Mouse (Mus musculus): ENCODE results near the gene Olfml2b.

Gene Olfml2b

DNA sequence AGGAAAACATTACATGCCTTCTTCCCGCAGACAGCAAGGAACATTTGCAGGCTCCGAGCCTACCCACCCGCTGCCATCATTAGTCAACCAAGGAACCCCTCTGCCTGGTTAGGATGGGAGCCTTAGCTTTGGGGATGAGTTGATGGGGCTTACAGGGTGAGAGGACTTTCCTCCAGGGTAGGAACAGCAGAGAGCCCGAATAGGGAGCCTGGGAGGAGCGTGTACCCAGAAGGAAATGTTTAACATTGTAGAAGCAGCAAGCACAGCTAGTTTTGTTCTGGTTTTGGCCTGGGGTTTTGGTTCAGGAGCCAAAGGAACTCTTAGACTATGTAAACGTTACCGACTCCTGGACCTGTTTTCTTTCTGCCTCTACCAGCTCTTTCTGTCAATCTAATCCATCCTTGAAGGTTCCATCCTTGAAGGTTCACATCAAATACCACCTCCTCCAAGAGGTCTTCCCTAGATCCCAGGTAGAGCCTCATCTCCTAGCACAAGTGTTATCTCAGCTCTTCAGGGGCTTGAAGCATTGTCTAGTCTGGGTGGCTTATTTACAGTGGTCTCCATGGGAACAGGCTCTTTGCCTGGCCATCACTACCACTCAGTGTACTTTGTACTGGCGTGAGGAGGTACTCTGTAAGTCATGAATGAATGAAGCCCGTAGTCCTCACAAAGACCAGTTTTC, 2.4 kb downstream of the Olfml2b start:
- no peak for DNase-seq (ENCODE audit: low read depth, low spot score)

DNA sequence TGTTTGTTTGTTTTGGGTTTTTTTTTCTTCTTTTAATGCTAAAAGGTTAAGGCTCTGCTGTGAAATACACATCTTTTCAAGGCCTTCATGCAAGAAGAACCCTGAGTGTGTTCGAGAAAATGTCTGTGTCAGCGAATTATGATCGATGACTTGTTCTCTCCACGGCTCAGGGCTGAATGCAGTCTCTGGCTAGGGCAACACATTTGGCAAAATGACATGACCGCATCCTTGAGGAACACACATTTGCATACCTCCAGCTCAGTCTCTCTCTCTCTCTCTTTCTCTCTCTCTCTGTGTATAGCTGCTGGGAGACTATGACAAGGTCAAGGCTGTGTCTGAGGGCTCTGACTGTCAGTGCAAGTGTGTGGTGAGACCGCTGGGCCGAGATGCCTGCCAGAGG, 3.0 kb downstream of the Olfml2b start:
- DNase-seq (ENCODE audit: low read depth, low spot score), result peak; percentile 74

DNA sequence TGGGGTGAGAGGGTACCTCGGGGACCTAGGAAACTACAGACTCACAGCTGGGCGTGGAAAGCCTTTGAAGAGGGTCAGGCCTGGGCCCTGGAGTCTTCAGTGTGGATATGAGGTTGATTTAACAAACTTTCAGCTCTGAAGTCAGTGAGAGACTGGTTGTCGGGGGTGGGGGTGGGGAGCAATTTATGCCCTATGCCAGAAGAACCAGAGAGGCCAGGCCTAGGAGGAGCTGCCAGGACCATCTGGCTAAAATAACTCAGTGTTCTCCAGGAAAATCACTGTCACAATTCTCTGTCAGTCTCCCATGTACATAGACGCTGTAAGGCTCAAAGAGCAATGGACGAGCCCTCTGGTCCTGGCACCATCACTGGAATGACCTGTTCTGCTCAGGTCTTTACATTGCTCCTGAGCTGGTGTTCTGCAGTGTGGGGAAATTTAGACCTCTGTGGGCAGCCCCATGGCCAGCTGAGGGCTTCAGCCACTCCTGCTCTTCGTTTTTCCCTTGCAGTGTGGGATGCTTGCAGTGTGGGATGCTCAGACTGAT, 3.7 kb downstream of the Olfml2b start:
- DNase-seq (ENCODE audit: low read depth, low spot score), result no peak

DNA sequence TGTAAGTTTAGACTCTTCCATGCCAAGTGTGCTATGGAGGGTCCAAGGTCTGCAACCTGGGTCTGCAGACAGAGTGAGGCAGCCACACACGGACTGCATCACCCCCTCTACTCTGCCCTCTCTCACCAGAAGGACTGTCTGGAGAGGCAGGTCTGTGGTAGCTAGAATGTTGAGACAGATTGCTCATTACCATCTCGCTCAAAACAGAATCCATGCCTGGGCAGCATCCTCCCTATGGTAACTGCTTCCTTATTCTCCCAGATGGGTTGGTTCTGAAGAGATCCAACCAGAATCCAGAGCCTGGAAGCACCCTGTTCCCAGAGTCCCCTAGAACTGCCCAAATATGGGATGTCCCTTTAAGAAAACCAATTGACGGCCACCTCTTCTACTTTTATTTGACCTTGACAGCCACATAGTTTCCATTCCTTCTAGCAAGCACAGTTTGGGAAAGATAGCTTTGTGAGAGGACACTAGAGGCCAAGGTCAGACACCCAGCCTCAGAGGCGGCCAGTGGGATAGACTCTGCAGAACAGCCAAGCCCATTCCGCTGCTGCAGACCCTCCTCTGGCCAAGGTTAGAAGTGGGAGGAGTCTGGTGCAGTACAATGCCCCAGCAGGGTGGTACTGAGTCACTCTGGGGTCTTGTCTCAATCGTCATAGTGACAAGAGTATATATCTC, 6.9 kb downstream of the Olfml2b start:
- DNase-seq (ENCODE audit: low read depth, low spot score), result no peak

DNA sequence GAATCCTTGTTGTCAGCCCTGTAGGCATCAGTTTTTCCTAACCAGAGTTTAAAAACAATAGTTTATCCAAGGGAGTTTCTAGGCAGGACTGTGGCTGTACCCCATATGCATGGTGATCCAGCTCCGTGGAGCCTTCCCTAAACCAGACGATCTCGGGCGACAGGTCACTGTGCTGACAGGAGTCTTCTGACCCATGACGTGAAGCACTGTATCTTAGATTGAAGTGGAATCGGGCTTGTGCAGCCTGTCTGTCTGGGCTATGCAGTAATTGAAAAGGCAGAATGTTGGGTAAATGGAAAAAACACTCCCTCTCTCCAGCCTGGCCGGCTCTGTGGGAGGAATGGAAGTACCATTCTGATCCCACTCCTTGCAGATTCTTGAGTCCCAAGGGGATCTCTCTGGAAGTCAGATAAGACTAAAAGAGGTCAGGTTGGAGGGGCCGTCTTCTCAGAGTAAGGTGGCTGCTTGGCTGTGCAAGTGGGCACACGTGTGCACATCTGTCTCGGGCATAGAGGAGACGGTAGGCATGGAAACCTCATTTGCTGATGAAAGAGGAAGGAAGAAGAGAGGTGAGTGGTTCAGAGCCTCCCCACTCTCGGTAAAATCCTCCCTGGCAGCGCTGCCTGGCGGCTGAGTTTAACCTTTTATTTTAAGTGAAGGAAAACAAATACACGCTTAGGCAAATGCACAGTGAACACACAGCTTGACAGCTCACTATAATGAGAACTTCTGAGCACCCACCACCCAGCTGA, 7.8 kb downstream of the Olfml2b start:
- no peak for DNase-seq (ENCODE audit: low read depth, low spot score)

DNA sequence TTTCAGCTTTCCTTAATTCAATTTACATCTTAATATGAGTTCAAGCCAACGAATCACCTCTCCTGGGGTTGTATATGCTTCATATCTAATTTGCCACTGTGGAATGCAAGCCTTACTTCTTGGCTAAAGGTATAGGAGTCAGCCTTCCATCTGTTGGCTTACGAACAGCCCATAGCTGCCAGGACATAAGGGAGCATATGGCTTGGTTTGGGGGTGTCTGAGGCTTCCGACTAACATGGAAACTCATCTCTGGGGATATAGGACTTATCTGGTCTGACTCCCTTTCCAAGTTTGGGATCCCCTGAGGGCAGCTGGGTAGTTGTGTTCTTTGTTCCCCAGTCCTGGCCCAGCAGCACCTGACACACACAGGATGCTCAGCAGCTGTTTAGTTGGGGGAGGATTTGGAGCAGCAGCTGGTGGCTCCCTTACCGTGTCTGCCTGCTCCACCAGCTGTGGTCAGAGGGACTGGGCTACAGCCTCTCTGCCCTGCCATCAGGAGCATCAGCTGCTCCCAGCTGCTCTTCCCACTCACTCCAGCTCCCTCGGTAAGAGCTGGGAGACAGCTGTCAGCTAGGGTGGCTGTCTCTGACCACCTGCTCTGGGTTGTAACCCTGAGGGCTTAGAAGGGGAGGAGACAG, 11.1 kb downstream of the Olfml2b start:
- peak; percentile 15 for DNase-seq (ENCODE audit: low read depth, low spot score)

DNA sequence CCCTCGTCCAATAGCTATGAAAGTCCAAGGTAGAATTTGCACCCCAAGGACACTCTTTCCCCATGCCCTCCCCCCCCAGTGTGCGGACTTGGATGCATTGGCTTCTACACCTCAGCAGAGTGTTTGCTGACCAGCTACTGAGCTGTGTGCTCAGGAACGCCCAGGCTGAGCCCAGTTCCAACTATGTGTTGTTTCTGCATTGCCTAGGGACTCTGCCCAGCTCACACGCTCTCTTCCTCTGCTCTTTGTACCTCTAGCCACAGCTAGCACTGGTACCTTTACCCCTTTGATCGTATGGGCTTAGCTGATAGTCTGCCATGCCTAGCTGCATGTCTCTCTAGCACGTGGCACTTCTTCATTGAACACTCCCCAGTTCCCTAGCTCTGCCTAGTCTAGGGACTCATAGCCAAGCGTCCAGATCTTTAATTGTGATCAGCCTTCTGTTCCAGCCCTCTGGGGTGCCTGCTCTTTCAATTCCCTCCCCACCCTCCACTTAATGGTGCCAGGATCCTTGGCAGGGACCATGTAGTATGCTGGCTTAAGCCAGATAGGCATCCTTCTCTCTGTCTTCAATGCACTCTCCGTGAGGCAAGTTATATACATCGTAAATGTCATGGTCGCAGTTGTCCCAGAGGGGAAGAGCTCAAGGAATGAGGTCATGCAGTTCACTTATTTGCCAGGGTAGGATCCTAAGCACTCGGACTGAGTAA, 12.3 kb downstream of the Olfml2b start:
- no peak for DNase-seq (ENCODE audit: low read depth, low spot score)

DNA sequence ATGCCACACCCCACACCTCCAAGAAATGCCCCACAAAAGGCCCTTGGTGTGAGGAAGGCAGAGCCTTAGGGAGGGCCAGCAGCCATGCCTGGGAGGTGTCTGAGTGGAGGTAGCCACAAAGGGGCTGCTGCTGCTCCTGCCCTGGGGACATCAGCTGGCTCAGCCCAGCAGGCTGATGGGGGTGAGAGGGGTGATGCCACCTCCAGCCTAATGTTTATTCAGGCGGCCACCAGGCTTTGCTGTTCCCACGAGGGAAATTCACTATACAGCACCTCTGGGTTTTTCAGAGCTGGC, 12.8 kb downstream of the Olfml2b start:
- DNase-seq (ENCODE audit: low read depth, low spot score), result no peak

DNA sequence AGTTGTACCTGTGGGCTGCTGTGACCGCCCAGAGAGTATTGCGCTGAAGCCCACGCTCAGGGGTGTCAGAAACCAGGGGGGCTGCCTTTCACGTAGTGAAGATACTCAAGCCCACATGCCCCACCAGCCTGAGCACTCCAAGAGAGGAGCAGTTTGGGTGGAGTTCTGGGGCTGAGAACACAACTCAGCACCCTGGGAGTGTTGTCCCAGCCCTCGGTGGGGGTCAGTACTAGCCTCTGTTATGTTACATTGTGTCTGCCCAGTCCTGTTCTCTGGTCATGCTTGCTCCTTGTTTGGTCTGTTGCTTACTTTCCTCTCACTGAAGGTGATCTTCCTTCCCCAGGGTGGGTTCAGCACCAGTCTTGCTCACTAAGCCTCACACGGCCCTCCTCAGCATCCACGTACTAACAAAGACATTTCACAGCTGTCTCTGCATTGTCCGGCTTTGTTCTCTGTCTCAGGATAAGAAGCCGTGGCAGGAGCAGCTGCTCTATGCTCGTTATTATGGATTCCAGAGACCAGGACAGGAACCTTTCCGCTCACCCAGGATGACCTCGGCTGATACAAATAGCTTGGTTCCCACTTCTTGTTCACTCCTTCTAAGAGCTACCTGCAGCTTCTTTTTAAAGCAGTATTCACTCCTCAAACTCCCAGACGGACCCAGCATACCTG, 13.4 kb downstream of the Olfml2b start:
- DNase-seq (ENCODE audit: low read depth, low spot score), result no peak

DNA sequence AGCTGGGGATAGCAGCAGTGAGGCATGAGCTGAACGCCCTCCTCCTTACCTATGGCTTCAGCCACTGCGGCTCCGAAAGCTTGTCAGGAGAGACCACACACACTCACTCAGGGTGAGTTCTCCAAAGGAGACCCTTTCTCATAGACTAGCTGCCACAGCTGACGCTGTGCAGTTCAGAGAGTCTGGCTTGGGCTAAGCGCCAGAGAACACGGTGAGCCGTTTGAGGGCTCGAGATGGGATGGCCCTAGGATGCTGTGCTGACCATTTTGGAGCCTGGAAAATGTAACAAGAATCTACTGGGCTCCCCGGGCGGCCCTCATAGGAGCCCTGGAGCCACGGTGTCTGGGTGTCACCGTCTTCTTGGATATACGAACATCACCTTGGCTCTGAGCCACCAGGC, 14.9 kb downstream of the Olfml2b start:
- no peak for DNase-seq (ENCODE audit: low read depth, low spot score)

DNA sequence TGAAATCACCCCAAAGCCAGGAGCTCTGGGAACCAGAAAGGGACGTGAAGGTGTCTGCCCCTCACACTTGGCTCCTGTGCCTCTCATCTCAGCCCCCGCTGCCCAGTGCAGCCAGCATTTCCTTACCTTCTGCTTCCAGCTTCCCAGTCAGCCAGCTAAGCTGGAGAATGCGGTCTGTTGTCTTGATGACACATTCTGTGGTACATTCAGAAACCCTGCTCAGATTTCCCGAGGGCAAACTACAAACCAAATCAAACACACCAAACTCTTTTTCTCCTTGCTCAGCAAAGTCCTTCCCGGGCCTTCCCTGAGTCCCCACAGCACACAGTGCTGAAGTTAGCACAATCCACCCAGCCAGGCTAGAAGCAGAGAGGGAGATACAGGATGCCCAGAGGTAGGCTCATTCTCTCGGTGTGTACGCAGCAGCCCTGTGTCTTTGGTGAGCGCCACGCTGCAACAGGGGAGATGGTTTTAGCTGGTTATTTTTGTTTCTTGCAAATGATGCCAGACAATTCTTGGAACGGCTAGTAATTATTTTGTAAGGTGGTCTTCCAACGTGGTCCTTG, 20.4 kb downstream of the Olfml2b start:
- peak; percentile 98 for DNase-seq (ENCODE audit: low read depth, low spot score)

DNA sequence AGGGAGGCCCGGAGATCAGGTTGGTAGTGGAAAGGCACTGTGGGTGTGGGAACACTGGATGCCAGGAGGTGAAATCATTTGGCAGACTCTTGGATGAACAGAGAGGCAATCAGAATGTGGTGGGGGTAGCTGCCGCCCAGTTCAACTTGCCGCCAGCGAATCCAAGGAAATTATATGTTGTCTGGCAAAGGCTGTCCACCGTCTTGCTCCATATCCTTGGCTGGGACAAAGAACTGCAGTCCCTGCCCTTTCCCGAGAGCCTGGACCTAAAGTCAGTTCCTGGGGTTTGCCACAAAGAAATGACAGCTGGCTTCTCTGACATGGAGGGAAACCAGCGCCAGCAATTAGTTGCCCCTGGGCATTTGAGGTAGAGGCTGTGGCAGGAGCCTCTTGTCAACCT, 20.9 kb downstream of the Olfml2b start:
- peak; percentile 92 for DNase-seq (ENCODE audit: low read depth, low spot score)

DNA sequence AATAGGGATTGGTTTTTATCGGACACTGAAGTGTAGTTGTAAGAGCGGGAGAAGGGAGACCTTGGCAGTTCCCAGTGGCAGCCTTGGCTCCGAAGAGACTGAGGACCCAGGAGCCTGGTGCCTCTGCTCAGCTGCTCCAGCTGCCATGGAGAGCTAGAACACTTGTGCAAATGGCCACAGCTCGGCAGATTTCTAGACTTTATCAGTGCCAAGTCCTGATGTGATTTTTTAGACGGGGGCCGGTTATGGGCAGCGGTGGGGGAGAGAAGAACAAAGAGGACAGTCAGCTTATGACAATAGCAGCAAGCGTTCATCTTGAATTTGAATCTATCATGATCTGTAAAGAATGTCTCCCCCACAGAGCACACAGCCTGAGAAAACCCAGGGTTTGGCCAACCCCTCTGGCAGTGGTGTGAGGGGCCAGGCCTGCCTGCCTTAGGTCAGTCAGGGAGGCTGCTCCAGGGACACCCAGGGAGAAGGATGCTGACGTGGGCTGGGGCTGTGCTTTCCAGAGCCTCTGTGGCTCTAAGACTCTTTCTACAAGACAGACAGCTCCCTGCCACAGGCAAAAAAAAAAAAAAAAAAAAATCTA, 29.9 kb downstream of the Olfml2b start:
- DNase-seq (ENCODE audit: low read depth, low spot score), result no peak

DNA sequence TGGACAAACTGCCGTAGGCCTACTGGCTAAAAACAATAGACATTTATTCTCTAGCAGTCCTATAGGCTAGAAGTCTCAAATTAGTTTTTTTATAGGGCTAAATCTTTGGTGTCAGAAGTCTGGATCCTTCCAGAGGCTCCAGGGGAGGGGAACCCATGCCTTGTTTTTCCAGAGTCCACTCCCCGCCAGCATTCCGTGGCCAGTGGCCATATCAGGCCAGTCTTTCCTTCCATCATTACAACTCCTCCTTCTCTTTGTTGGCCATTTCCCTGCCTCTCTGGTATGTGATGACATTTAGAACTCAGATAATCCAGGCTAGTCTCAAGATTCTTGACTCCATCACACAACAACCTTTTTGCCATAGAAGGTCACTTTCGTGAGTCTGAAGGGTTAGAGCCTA, 33.3 kb downstream of the Olfml2b start:
- DNase-seq (ENCODE audit: low read depth, low spot score), result no peak

DNA sequence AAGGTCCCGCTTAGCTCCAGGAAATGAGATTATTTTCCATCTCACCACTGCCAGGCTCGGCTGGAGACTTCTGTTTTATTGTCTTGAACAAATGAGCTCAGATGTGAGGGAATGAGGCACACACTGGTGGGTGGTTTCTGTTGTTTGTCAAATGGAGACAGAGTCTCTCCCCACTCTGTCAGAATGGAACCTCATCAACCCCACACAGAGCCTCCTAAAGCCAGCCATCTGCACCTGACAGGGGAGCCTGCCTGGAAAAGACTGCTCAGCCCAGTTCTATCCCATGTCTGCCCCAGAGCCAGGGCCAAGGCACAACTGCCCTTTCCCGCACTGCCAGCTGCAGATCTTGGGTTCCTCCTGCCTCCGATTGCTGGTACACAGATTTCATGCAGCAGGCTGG, 34.5 kb downstream of the Olfml2b start:
- no peak for DNase-seq (ENCODE audit: low read depth, low spot score)

DNA sequence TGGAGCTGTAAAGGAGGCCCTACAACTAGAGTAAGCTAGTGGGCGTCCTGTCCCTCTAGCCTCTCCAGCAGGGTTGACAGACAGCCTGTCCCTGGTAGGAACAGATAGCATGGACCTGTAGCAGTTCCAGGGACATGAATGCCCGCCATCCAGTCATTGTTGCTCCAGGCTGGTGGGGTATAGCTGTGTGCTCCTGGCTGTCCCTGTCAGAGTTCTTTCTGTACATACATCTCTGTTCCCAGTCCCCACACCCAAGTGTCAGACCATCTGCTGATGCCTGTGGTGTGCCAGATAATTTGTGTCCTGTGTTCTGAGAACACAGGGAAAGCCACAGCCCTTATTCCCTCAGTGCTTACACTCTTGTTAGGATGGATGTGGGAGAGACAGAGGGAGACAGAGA, 35.3 kb downstream of the Olfml2b start:
- no peak for DNase-seq (ENCODE audit: low read depth, low spot score)

DNA sequence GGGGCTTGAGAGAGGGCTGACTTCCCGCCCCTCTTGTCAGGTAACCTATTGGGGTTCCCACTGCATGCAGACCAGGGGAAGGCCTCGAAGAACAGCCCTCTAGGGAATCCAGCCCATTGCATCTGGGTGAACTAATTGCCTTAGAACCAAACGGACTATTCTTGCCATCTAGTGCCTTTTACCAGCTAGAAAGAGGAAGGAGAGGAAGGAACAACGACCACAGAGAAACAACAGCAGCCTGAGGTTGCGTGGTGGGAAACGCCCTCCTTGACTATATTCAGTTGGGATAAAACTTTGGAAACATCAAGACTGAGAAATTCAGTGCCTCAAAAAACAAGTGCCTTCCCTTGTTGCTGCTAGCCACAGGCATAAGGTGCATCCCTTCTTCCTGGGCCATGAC, 39.5 kb downstream of the Olfml2b start:
- no peak for DNase-seq (ENCODE audit: low read depth, low spot score)

DNA sequence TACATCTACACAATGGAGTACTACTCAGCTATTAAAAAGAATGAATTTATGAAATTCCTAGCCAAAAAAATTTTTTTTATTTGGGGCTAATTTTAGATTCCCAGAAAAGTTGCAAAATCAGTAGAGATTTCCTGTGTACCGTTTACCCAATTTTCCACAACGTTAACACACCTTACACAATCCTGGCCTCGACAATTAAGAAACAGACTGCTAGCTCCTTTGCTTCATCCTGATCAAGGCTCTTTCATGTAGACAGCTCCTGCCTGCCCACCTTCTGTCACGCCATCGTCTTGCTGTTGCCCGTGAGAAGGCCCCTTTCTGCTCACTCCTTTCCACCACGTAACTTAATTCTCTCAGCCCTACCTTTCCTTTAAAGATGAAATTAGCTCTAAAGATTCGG, 45.4 kb downstream of the Olfml2b start:
- no peak for DNase-seq (ENCODE audit: low read depth, low spot score)

DNA sequence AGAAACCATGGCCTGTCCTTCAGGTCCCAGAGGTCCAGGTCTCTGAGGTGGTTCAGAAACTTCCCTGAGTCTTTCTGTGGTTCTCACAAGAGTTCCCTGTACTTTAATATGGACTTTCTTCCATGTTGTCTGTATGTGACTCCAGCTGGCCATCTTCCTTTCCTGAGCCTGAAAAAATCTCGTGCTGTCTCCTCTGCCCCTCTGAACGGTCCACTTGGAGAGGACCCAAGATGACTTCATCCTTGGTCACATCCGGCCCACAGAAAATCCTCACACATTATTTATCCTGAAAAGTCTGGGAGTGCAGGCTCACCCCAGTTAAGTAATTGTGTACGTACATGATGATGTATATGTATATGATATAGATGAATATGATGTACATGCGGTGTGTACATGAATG, 47.0 kb downstream of the Olfml2b start:
- DNase-seq (ENCODE audit: low read depth, low spot score), result peak; percentile 88

DNA sequence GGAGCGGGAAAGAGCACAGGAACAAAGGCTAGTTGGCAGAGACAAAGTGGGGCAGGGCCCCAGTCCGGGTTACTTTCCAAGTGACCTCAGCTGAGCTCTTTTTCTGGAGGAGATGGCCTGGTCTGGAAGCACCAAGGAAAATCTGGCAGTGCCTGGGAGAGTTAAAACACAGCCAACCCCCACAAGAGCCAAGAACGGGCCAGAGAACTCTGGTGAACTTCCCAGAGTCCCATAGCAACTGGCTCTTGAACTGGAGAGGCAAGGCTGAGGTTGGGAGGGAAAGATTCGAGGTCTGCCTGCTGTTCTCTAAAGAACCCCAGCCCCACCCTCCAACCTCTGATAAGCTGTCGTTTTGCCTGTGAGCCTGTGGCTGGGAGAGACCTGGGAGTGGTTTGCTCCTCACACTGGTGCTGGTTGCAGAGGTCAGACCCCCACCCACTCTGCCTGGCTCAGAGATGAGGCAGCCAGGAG, 50.5 kb downstream of the Olfml2b start:
- DNase-seq (ENCODE audit: low read depth, low spot score), result peak; percentile 26
